Mouse (Mus musculus) testis, adult 2 months (tissue): ENCODE measurements around the gene Galnt10.

Source experiments
- CTCF ChIP-seq: fragments of 200-500 bp; IDR thresholded peaks from 2 replicates; pipeline ENCODE4 v1.5.1; 2012; ENCODE audit warnings: low read depth, mild to moderate bottlenecking, inconsistent platforms, low read length, moderate library complexity; ENCODE audit not compliant: control insufficient read depth, insufficient read depth, insufficient replicate concordance
- POLR2A ChIP-seq: fragments of 200-500 bp; IDR thresholded peaks from 2 replicates; pipeline ENCODE4 v1.6.1; 2012; ENCODE audit warnings: low read depth, mild to moderate bottlenecking, inconsistent platforms, low read length, moderate library complexity; ENCODE audit not compliant: control insufficient read depth

GRCm38 (mm10) chr11:57811006-57811405, 165.8 kb downstream of the Galnt10 start:
- TF ChIP-seq CTCF (no peak), POLR2A (no peak)
